Mouse (Mus musculus) heart, postnatal 0 days (tissue): ENCODE data around the gene Homez. TPM values are rescaled to one million over a fixed set of nuclear protein-coding genes. Genes with fewer than 3 reads are reported as not detected.

Source experiments
- ATAC-seq: fragments of 200-750 bp; cut with Nextera tagmentation; 2 replicates; pipeline ENCODE4 v1.8.0; 2017; ENCODE audit warnings: low read depth, moderate number of reproducible peaks, moderate library complexity; ENCODE audit not compliant: insufficient read depth
- DNase-seq: peaks from one replicate; pipeline ENCODE4 v3.0.0-alpha.2; 2016; ENCODE audit warnings: low spot score
- H3K27ac ChIP-seq: fragments of 300-500 bp; sonication (generic); 2 replicates; pipeline ENCODE4 v1.5.1; 2014; ENCODE audit warnings: low read depth, mild to moderate bottlenecking
- H3K27me3 ChIP-seq: fragments of 300-500 bp; sonication (generic); 2 replicates; pipeline ENCODE4 v1.6.1; 2014; ENCODE audit warnings: low read length, mixed read lengths; ENCODE audit not compliant: control insufficient read depth, insufficient read depth
- H3K36me3 ChIP-seq: fragments of 300-500 bp; sonication (generic); replicated peaks from 2 replicates; pipeline ENCODE4 v1.6.1; 2014; ENCODE audit warnings: low read length, mixed read lengths; ENCODE audit not compliant: control insufficient read depth, insufficient read depth
- H3K4me1 ChIP-seq: fragments of 300-500 bp; sonication (generic); 2 replicates; pipeline ENCODE4 v1.6.1; 2014; ENCODE audit warnings: antibody characterized with exemption; ENCODE audit not compliant: control insufficient read depth, insufficient read depth
- H3K4me2 ChIP-seq: fragments of 300-500 bp; sonication (generic); 2 replicates; pipeline ENCODE4 v1.6.1; 2014; ENCODE audit warnings: low read depth, mild to moderate bottlenecking, low read length, moderate library complexity
- H3K4me3 ChIP-seq: fragments of 300-500 bp; sonication (generic); 2 replicates; pipeline ENCODE4 v1.5.1; 2014; ENCODE audit warnings: low read depth, low read length
- H3K9ac ChIP-seq: fragments of 300-500 bp; sonication (generic); replicated peaks from 2 replicates; pipeline ENCODE4 v1.6.1; 2014; ENCODE audit warnings: low read depth, low read length, mixed read lengths
- H3K9me3 ChIP-seq: fragments of 300-500 bp; sonication (generic); replicated peaks from 2 replicates; pipeline ENCODE4 v1.6.1; 2016; ENCODE audit warnings: low read length; ENCODE audit not compliant: control insufficient read depth
- CTCF ChIP-seq: IDR thresholded peaks from 2 replicates; pipeline ENCODE4 v1.5.1; 2016; ENCODE audit warnings: antibody characterized with exemption, control low read depth, low read depth
- EP300 ChIP-seq: IDR thresholded peaks from 2 replicates; pipeline ENCODE4 v1.6.1; 2016; ENCODE audit warnings: antibody characterized with exemption, low read depth
- WGBS: fragments of 180-500 bp; shearing (Covaris S2); extraction: QIAGEN DNeasy Blood & Tissue Kit; methylation state at CpG from one replicate; pipeline ENCODE4 v1.1.7; 2014; 5-methylcytosine and 5-hydroxymethylcytosine counted together
- polyA plus RNA-seq: library from polyadenylated mRNA; unstranded; fragments of >200 nt; fragmentation: Nextera tagmentation; extraction: Ambion mirVana; gene quantifications from 2 replicates; pipeline ENCODE4 v1.2.1, GENCODE M21; 2015
- total RNA-seq: library from RNA; depleted of rRNA; stranded (reverse); fragments of >200 nt; gene quantifications from 2 replicates; pipeline ENCODE4 v1.2.3, GENCODE M21; 2014; ENCODE audit warnings: low replicate concordance

Homez gene
- total and polyA plus RNA-seq, 2 experiments from 2014 or later = 5.1 to 5.4 TPM

DNA sequence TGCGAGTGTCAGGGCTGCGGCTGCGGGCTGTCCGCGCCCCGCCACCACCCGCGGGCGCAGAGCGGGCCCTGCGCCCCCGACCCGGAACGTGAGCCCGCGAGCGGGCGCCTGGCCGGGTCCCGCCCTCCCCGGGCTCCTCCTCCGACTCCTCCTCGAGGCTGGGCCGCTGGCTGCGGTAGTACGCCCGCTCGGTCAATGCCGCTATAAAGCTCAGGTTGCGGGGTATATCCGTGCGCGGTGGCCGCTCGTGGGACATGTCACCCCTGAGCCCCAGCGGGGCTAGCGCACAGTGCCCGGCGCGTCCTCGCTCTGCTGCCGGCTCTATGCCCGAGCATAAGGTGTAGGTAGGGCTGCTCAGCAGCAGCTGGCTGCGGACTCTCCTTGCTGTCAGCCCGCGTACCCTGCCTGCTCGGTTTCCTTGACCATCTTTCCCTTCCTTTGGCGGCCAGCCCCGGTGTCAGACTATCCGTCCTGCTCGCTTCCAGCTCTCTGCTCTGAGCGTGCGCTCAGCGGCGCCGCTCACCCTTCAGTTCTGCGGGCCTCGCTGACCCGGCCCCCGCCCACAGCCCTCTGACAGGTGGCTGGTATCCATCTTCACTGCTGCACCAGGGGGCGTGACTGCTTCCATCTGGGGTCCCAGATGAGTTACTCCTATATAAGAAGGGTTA is 6.4 kb upstream of the Homez start, which contains the start of gene Ppp1r3e:
Ppp1r3e (minus strand) TSS at position 503 of the 668 bp plus-strand sequence.
- Histone ChIP-seq H3K4me1 (peaks cover 11% of the 10 kb centered on the region; the same call in 1 of the 2 replicates), H3K9ac (peak within 1 kb of the TSS; percentile 69), H3K36me3 (no peaks in the 10 kb centered on the region), H3K9me3 (no peaks in the 10 kb centered on the region), H3K27me3 (no peaks in the 10 kb centered on the region), H3K4me3 (peak within 1 kb of the TSS; percentile 85), H3K4me2 (peak within 1 kb of the TSS; percentile 98), H3K27ac (peak within 1 kb of the TSS; percentile 79)
- WGBS = under 1% methylated on average over 45 of the region's 61 CpGs
- TF ChIP-seq EP300 = no peak
- TF ChIP-seq CTCF = peak; percentile 18; the same call in 1 of the 2 replicates
- ATAC-seq (peak; percentile 69), DNase-seq (peak; percentile 36)

GRCm38 (mm10) chr14:54876539-54877047 is 5.8 kb upstream of the Homez start:
- peak; percentile 88 for ATAC-seq
- Histone ChIP-seq H3K27ac (peak overlapping the region; percentile 79), H3K4me2 (peak overlapping the region; percentile 98), H3K4me3 (peak overlapping the region; percentile 85), H3K27me3 (no peaks in the 10 kb centered on the region), H3K9ac (peak overlapping the region; percentile 69), H3K9me3 (no peaks in the 10 kb centered on the region), H3K36me3 (no peaks in the 10 kb centered on the region), H3K4me1 (peaks cover 11% of the 10 kb centered on the region; the same call in 1 of the 2 replicates)
- WGBS = under 1% methylated on average over 53 of the region's 72 CpGs
- DNase-seq = peak; percentile 72
- no peak for TF ChIP-seq EP300
- no peak for TF ChIP-seq CTCF

DNA sequence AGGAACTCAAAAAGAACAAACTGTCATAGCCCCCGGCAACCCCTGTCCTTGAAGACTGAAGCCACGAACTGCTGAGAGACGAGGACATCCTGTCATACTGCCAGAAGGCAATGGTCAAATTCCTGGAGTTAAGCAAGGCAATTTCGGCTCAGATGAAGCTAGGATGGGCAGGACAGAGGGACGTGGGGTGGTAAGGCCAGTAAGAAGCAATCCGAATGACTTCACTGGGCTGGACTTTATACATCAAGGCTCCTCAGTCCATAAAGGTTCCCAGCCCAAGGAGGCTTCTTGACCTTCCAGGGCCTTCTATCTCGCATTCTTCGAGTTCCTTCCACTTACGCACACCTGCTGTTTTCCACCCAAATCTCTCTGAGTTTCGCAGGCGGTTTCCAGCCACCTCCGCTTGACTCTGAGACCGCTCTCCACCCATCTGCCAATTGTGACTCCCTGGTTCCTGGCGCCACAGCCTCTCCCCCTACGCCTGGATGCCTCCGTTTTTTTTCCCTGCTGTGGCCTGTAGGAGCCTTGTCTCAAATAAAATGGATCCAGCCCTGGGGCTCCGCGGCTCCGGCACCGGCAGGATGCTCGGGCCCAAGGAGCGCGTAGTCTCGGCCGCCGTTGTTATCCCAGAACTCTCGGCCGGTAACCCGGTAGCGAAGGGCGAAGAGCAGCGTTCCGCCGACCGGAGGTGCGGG is 5.2 kb upstream of the Homez start:
- TF ChIP-seq EP300 (no peak), CTCF (no peak)
- WGBS = 3% methylated on average over 36 of the region's 36 CpGs
- H3K4me2 ChIP-seq = peak overlapping the region; percentile 98
- peaks cover 11% of the 10 kb centered on the region; the same call in 1 of the 2 replicates for H3K4me1 ChIP-seq
- DNase-seq (peak; percentile 24), ATAC-seq (peak; percentile 37)
- H3K27ac ChIP-seq = peak overlapping the region; percentile 79
- H3K27me3 ChIP-seq = no peaks in the 10 kb centered on the region
- H3K9me3 ChIP-seq = no peaks in the 10 kb centered on the region
- H3K9ac ChIP-seq = peak overlapping the region; percentile 69
- peak overlapping the region; percentile 85 for H3K4me3 ChIP-seq
- H3K36me3 ChIP-seq = no peaks in the 10 kb centered on the region

DNA sequence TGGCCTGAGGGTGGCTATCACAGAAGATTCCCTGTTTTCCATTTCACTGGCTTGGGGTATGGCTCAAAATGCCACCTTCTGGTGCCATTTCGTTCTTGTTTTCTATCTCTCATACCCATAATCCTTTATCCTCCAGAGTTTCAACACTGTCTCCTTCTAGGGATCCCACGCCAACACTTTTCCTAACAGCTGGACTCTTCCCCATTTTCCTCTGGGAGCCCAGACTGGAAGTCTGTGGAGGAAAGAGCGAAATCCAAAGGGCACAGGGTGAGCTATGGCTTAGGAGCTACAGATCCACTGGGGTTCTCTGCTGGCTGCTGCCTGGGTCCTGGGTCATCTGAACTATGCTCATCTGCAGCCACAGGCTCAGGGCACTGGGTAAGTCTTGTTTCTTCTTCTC is 3.4 kb upstream of the Homez start:
- no peak overlapping the region for H3K9ac ChIP-seq
- H3K4me1 ChIP-seq = peaks cover 11% of the 10 kb centered on the region; the same call in 1 of the 2 replicates
- ATAC-seq (no peak), DNase-seq (no peak)
- H3K27ac ChIP-seq = no peak overlapping the region
- 91% methylated on average over 3 of the region's 3 CpGs for WGBS
- H3K9me3 ChIP-seq = no peaks in the 10 kb centered on the region
- H3K4me3 ChIP-seq = no peak overlapping the region
- no peaks in the 10 kb centered on the region for H3K27me3 ChIP-seq
- no peak overlapping the region for H3K4me2 ChIP-seq
- TF ChIP-seq EP300 (no peak), CTCF (no peak)
- H3K36me3 ChIP-seq = no peaks in the 10 kb centered on the region

GRCm38 (mm10) chr14:54868026-54868425 is 2.7 kb downstream of the Homez start:
- no peak overlapping the region for H3K27ac ChIP-seq
- H3K4me1 ChIP-seq = no peaks in the 10 kb centered on the region; the same call in 1 of the 2 replicates
- no peak overlapping the region for H3K4me3 ChIP-seq
- H3K36me3 ChIP-seq = no peaks in the 10 kb centered on the region
- no peak overlapping the region for H3K4me2 ChIP-seq
- 82% methylated on average over 4 of the region's 4 CpGs for WGBS
- H3K27me3 ChIP-seq = no peaks in the 10 kb centered on the region
- no peak for TF ChIP-seq CTCF
- ATAC-seq (no peak), DNase-seq (no peak)
- H3K9ac ChIP-seq = no peak overlapping the region
- H3K9me3 ChIP-seq = no peaks in the 10 kb centered on the region
